Mouse (Mus musculus): ENCODE results near the gene Gpatch1.

The Gpatch1 gene

GRCm38 (mm10) chr7:35235308-35235707 lies 82.9 kb downstream of the Gpatch1 start:
- peak in 1 of 2 experiments; percentile 38 for DNase-seq (ENCODE audit: low spot score in 2 of 2)

DNA sequence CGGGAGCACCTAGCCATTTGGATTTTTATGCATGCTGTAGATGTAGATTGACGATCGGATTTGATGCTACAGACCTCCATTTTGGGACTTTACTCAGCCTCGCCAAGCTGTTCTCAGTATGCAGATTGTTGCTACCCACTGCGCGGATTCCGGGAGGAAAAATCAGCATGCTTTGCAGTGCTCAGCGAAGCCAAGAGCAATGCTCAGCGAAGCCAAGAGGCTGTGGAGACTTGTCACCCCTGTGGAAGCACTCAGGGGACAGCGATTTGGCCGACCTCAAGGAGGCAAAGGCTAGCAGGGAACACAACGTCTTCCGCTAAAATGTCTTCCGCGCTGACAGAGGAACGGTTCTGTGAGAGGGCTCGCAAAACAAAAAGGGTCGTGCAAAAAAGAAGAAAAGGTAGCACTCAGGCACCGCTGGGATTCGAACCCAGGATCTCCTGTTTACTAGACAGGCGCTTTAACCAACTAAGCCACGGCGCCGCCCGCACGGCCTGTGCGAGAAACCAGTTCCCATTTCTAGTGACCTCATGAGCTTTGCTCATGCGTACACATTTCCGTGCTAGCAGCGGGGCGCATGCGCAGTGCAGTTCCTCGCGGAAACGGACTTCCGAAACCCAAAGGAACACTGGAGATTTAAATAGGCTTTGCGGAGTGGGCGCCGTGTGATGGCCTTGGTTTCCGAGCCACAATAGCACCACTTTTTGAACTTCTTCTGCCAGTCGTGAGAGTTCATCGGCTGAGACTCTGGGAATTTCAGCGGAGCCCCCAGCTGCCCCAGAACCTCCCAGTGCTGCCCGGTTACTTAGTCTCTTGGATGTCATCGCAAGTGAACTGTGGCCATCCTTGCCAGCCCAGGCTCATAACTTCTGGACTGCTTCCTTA lies 83.6 kb downstream of the Gpatch1 start:
- peak; percentile 98 to 99 for DNase-seq (ENCODE audit: low spot score in 2 of 2)

DNA sequence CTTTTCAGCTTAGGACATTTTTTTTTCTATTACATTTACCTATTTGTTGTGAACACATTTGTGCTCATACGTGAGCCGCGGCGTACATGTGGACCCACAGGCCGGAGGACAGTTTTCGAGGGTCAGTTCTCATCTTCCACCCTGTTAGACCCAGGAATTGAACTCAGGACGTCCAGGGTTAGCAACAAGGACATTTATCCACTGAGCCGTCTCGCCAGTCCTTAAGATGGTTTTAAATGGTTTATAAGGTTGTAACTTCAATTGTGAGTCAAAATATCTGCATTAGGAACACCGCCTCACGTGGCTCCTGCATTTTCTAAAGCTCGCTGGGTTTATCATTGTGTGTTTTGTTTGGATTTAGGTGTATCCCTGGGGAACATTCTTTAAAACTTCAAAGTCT lies 84.4 kb downstream of the Gpatch1 start:
- DNase-seq (ENCODE audit: low spot score in 2 of 2), result no peak

DNA sequence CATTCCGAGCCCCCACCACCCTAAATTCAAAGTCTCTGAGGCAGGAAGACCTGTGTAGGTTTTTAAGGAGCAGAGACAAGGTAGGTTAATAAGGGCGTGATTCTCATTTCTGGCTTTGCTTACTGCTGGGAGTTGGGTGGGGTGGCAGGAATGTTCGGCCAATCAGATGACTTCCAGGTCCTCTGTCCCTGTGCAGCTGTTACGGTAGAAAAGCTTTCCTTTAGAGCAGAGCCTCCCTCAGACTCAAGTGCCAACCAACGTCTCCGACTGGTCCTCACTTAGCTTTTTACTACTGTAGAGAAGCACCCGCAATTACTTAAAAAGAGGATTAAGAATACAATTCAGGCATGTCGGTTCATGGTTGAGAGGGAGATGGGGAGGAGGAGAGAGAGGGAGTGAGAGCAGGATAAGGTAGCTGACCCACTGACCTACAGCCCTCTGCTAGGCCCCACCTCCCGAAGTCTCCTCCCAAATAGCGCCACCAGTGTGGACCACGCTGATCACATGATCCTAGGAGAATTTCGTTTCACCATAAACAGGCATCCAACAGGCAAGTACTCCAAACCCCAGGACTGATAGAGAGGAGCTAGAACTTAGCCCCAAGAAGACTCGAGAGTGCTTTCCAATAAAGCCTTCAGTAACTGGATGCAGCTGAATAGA lies 85.3 kb downstream of the Gpatch1 start:
- DNase-seq (ENCODE audit: low spot score in 2 of 2), result no peak

- DNase-seq (ENCODE audit: low spot score in 2 of 2), result no peak
These were observed 87.9 kb downstream of the Gpatch1 start for GRCm38 (mm10) chr7:35230333-35230732.
